Mouse (Mus musculus) forebrain, postnatal 0 days (tissue): ENCODE data around the gene Cask. TPM values are rescaled to one million over a fixed set of nuclear protein-coding genes. Genes with fewer than 3 reads are reported as not detected.
A peak's percentile ranks its signal among the peaks of the same experiment; 100 is the strongest.

Experiments
- ATAC-seq: fragments of 200-750 bp; cut with Nextera tagmentation; 2 replicates; pipeline ENCODE4 v1.8.0; 2017; ENCODE audit warnings: mild to moderate bottlenecking, moderate library complexity
- DNase-seq: peaks from one replicate; pipeline ENCODE4 v3.0.0-alpha.2; 2015
- H3K27ac ChIP-seq: fragments of 300-500 bp; sonication (generic); 2 replicates; pipeline ENCODE4 v1.5.1; 2014; ENCODE audit warnings: low read depth, mild to moderate bottlenecking, antibody characterized with exemption, low read length, moderate library complexity, mixed read lengths
- H3K27me3 ChIP-seq: fragments of 300-500 bp; sonication (generic); 2 replicates; pipeline ENCODE4 v1.6.1; 2014; ENCODE audit warnings: mild to moderate bottlenecking, low read length, mixed read lengths; ENCODE audit not compliant: insufficient read depth
- H3K36me3 ChIP-seq: fragments of 300-500 bp; sonication (generic); 2 replicates; pipeline ENCODE4 v1.6.1; 2014; ENCODE audit warnings: mild to moderate bottlenecking, moderate library complexity; ENCODE audit not compliant: insufficient read depth
- H3K4me1 ChIP-seq: fragments of 300-500 bp; sonication (generic); 2 replicates; pipeline ENCODE4 v1.6.1; 2014; ENCODE audit warnings: antibody characterized with exemption; ENCODE audit not compliant: insufficient read depth
- H3K4me2 ChIP-seq: fragments of 300-500 bp; sonication (generic); 2 replicates; pipeline ENCODE4 v1.6.1; 2014; ENCODE audit warnings: low read depth, mild to moderate bottlenecking, moderate library complexity
- H3K4me3 ChIP-seq: fragments of 300-500 bp; sonication (generic); 2 replicates; pipeline ENCODE4 v1.5.1; 2014; ENCODE audit warnings: low read depth, low read length, mixed read lengths
- H3K9ac ChIP-seq: fragments of 300-500 bp; sonication (generic); 2 replicates; pipeline ENCODE4 v1.6.1; 2014; ENCODE audit warnings: mild to moderate bottlenecking
- H3K9me3 ChIP-seq: fragments of 300-500 bp; sonication (generic); 2 replicates; pipeline ENCODE4 v1.6.1; 2016; ENCODE audit warnings: low read length
- CTCF ChIP-seq: sonication (generic); IDR thresholded peaks from 2 replicates; pipeline ENCODE4 v1.5.1; 2016; ENCODE audit warnings: antibody characterized with exemption, control low read depth, low read depth
- WGBS: fragments of 180-500 bp; shearing (Covaris S2); extraction: QIAGEN DNeasy Blood & Tissue Kit; methylation state at CpG from one replicate; pipeline ENCODE4 v1.1.7; 2014; 5-methylcytosine and 5-hydroxymethylcytosine counted together
- microRNA-seq, 2 experiments: library from miRNA; unstranded; fragments of <30 nt; microRNA quantifications; one replicate each; pipeline ENCODE4; 2016
- polyA plus RNA-seq: library from polyadenylated mRNA; unstranded; fragments of >200 nt; fragmentation: Nextera tagmentation; extraction: Ambion mirVana; gene quantifications from 2 replicates; pipeline ENCODE4 v1.2.1, GENCODE M21; 2015
- total RNA-seq: library from RNA; depleted of rRNA; stranded (reverse); fragments of >200 nt; gene quantifications from 2 replicates; pipeline ENCODE4 v1.2.3, GENCODE M21; 2014; rRNA removed

The Cask gene
- total and polyA plus RNA-seq, 2 experiments from 2014 or later, result 57.9 to 183 TPM

DNA sequence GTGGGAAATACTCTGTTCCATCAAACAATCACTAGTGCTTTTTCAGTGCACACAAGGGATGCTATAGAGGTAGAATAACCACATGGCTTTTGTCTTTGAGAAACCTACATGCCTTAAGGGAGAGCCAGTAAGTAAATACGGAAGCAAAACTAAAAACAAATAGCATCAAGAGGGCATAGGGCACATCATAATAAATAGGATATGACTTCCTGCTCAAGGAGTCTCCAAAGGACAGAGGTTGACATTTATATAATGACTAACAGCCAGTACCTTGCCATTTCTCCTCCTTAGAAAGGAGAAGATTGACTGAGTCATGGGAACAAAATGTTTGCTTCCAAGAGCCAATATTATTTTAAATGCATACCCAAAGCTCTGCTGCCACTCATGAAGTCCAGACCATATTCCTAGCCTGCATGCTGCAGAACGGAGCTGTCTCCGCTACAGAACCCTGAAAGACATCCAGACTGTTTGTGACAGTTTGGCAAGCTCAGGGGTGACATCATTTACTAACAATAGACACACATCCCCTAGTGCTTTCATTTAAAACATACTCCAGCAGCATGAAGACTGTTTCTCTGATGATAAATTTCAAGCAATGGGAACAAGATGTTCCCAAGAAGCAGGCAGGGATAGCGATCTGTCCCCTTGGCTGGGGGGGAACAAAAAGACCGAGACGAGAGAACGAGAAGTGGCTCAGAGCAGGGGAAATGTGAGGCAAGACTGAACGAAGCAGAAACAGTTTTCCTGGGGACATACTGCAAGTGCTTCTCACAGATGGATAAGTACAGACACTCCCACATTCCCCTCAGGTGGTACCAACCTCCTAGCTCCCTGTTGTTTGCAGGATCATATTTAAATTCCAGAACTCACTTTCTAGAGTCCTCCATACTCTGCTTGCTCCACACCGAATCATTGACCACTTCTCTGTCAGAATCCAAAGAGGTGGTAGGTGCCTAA, 381.7 kb downstream of the Cask start:
- H3K27me3 ChIP-seq, result no peaks in the 10 kb centered on the region
- TF ChIP-seq CTCF, result no peak
- H3K27ac ChIP-seq, result peak overlapping the region; percentile 59
- no peaks in the 10 kb centered on the region for H3K4me1 ChIP-seq
- H3K9me3 ChIP-seq, result no peaks in the 10 kb centered on the region
- no peak overlapping the region for H3K4me3 ChIP-seq
- no peak overlapping the region for H3K9ac ChIP-seq
- H3K4me2 ChIP-seq, result no peak overlapping the region
- DNase-seq, result peak; percentile 69
- WGBS, result 60% methylated on average over 9 of the region's 9 CpGs
- peak; percentile 92 for ATAC-seq
- no peaks in the 10 kb centered on the region for H3K36me3 ChIP-seq

GRCm38 (mm10) chrX:13467121-13467571, 384.0 kb downstream of the Cask start:
- H3K27me3 ChIP-seq, result no peaks in the 10 kb centered on the region
- H3K9ac ChIP-seq, result no peak overlapping the region
- H3K9me3 ChIP-seq, result no peaks in the 10 kb centered on the region
- H3K4me3 ChIP-seq, result no peak overlapping the region
- no peak overlapping the region for H3K27ac ChIP-seq
- H3K4me2 ChIP-seq, result no peak overlapping the region
- no peak for TF ChIP-seq CTCF
- H3K36me3 ChIP-seq, result no peaks in the 10 kb centered on the region
- no peak for DNase-seq
- 69% methylated on average over 6 of the region's 6 CpGs for WGBS
- H3K4me1 ChIP-seq, result no peaks in the 10 kb centered on the region
- ATAC-seq, result no peak

Small RNA genes within 50 kb of the gene (microRNA-seq; reads per million reads assigned to microRNA genes)
- 0 reads per million in 2 experiments for gene Gm25246

Other genes with a start within 250 kb of the Cask start
- 3.5 and 3.9 TPM in 2 replicates for gene Gpr34, start 219.3 kb downstream of the Cask start, total RNA-seq
- 5.0 and 5.6 TPM in 2 replicates for gene Gpr34, start 219.3 kb downstream of the Cask start, polyA plus RNA-seq
- not detected in 2 replicates for gene Gpr82, start 190.0 kb downstream of the Cask start, total RNA-seq
- gene Gpr82, start 190.0 kb downstream of the Cask start, polyA plus RNA-seq, result 0.19 TPM in 1 of 2 replicates, not detected in the other